Mouse (Mus musculus) adrenal gland, postnatal 14 days (tissue): Measurements from ENCODE around the gene Hist2h2bb. TPM values are rescaled to one million over a fixed set of nuclear protein-coding genes. Genes with fewer than 3 reads are reported as not detected.

Experiments
- DNase-seq: peaks from one replicate; pipeline ENCODE4 v3.0.0; 2021; ENCODE audit warnings: mixed read lengths
- microRNA-seq, 2 experiments: library from miRNA; unstranded; fragments of <30 nt; microRNA quantifications; one replicate each; pipeline ENCODE4 v1.2.0; 2021
- total RNA-seq: library from RNA; stranded (reverse); gene quantifications from 2 replicates; pipeline ENCODE4 v1.2.3, GENCODE M21; 2021

Hist2h2bb gene
- total RNA-seq, 1 experiment from 2014 or later, result 432 TPM

- no peak for DNase-seq
These were observed 31.4 kb downstream of the Hist2h2bb start for GRCm38 (mm10) chr3:96300706-96301529.

- DNase-seq, result no peak
These were observed 32.5 kb downstream of the Hist2h2bb start for GRCm38 (mm10) chr3:96302076-96302475.

DNA sequence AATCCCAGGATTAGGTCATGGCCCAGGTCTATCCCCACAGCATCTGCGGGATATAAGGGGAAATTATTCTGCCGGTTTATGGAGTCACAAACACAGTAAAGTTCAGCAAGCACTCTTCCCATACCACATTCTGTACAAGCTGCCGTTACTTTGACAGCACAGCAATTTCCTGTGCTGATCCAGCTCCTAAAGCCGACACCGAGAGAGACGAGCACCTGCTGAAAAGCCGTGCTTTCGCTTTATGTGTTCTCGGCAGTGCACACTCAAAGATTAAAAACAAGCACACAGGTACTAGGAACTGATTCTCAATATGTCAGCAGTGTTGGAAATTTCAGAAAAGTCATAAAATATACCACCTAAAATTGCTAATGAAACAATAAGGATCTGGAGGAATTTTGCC, 37.0 kb downstream of the Hist2h2bb start:
- no peak for DNase-seq

- no peak for DNase-seq
These were observed 39.9 kb downstream of the Hist2h2bb start for GRCm38 (mm10) chr3:96309441-96309840.

GRCm38 (mm10) chr3:96312341-96313098, 43.0 kb downstream of the Hist2h2bb start:
- peak; percentile 46 for DNase-seq

Small RNA genes within 50 kb of the gene (microRNA-seq; reads per million reads assigned to microRNA genes)
- gene Gm44492 (0 reads per million in 2 experiments), gene Gm47311 (0 reads per million in 2 experiments), gene Gm47313 (0 reads per million in 2 experiments)

Other genes starting within 250 kb of the Hist2h2bb start
- gene Vps45, start 211.3 kb upstream of the Hist2h2bb start, total RNA-seq, result 27.0 and 31.1 TPM in 2 replicates
- 31.8 and 40.8 TPM in 2 replicates for gene Otud7b, start 165.2 kb upstream of the Hist2h2bb start, total RNA-seq
- gene Mtmr11, start 107.7 kb upstream of the Hist2h2bb start, total RNA-seq, result 9.3 and 15.6 TPM in 2 replicates
- gene Sf3b4, start 97.4 kb upstream of the Hist2h2bb start, total RNA-seq, result 52.0 and 57.5 TPM in 2 replicates
- 9.0 and 10.4 TPM in 2 replicates for gene Sv2a, start 88.6 kb upstream of the Hist2h2bb start, total RNA-seq
- gene Bola1, start 50.0 kb upstream of the Hist2h2bb start, total RNA-seq, result 33.1 and 33.2 TPM in 2 replicates
- 14.3 and 17.6 TPM in 2 replicates for gene Hist2h2ab, start 49.9 kb upstream of the Hist2h2bb start, total RNA-seq
- gene Hist2h2ac, start 48.9 kb upstream of the Hist2h2bb start, total RNA-seq, result 128 and 146 TPM in 2 replicates
- gene Hist2h2be, start 48.6 kb upstream of the Hist2h2bb start, total RNA-seq, result 9.0 and 12.3 TPM in 2 replicates
- gene Hist2h3c2, start 30.6 kb upstream of the Hist2h2bb start, total RNA-seq, result 93.4 and 148 TPM in 2 replicates
- 733 and 750 TPM in 2 replicates for gene Hist2h2aa2, start 29.5 kb upstream of the Hist2h2bb start, total RNA-seq
- gene Hist2h2aa1, start 24.3 kb upstream of the Hist2h2bb start, total RNA-seq, result 53.5 and 61.0 TPM in 2 replicates
- 3.1 and 3.8 TPM in 2 replicates for gene Hist2h3c1, start 23.1 kb upstream of the Hist2h2bb start, total RNA-seq
- 54.1 and 56.9 TPM in 2 replicates for gene Hist2h4, start 6.4 kb upstream of the Hist2h2bb start, total RNA-seq
- 357 and 406 TPM in 2 replicates for gene Hist2h3b, start 1.1 kb upstream of the Hist2h2bb start, total RNA-seq
- 0.56 and 1.3 TPM in 2 replicates for gene Fcgr1, start 24.2 kb downstream of the Hist2h2bb start, total RNA-seq
- gene BC107364, start 182.6 kb downstream of the Hist2h2bb start, total RNA-seq, result not detected in 2 replicates